Mouse (Mus musculus): ENCODE measurements around the gene Ctnnbl1. TPM values are rescaled to one million over a fixed set of nuclear protein-coding genes. Genes with fewer than 3 reads are reported as not detected.

Gene Ctnnbl1
- polyA plus RNA-seq, 1 experiment: 61.8 TPM

DNA sequence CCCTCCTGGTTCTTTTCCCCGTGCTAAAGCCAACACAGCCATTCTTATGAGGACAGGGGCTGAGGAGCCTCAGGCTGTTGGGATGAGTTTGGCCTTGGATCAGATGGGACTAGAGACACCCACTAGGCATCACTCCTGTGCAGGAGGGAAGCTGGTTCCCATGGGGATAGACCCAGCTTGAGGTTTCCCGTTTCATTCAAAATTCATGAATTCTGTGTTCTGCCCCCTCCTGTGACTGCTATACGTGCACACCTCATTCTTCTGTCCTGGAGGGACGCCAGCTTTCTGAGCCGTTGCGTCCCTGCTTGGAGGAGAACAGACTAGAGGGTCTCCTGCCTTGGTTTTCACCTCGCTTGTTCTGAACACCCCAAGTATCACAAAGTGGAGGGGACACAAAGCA lies 189.3 kb downstream of the Ctnnbl1 start:
- DNase-seq (ENCODE audit: low read depth): peak; percentile 45
- TF ChIP-seq POLR2A (IDR thresholded peaks at IDR 0.05; ENCODE audit: borderline replicate concordance, extremely low read depth, insufficient read depth, insufficient read length, poor library complexity, severe bottlenecking): no peak
- TF ChIP-seq CTCF (IDR thresholded peaks at IDR 0.05; ENCODE audit: borderline replicate concordance, extremely low read depth, insufficient read depth, insufficient read length): no peak

DNA sequence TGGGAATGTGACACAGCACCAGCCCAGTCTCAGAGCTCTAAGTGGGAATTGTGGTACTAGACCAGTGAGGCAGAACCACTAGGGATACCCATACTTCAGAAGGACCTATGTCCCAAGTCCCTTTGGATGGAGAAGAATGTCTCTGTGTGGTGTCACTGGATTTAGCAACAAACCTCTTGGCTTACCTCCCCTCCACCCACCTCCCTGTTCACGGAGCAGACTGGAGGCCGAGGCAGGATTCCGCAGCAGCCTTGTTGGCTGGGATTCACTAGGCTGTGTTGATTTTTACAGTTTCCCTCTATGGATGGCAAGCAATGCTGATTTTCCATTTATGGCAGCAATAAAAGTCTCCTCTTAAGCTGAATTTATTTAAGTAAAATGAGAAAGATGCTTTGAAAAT lies 189.7 kb downstream of the Ctnnbl1 start:
- peak; percentile 27 for DNase-seq (ENCODE audit: low read depth)
- TF ChIP-seq POLR2A (IDR thresholded peaks at IDR 0.05; ENCODE audit: borderline replicate concordance, extremely low read depth, insufficient read depth, insufficient read length, poor library complexity, severe bottlenecking) (no peak), CTCF (IDR thresholded peaks at IDR 0.05; ENCODE audit: borderline replicate concordance, extremely low read depth, insufficient read depth, insufficient read length) (no peak)

DNA sequence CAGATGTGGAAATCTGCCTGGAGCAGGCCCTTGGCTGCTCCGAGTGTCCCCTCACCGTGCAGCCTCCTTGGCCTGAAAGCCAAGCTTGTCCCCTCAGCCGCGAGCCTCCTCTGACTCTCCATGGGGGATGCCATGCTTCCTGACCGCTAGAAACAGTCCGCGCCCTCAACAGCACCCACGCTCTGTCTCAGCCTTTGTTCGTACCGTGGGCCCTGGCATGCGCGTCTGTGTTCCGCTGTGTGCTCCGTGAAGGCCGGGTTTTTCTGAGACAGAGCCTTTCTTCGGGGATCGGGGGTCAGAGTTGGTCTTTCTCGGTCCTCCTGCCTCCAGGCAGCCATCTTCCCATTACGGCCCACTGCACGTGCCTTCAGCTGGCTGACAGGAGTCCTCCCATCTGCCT lies 190.2 kb downstream of the Ctnnbl1 start:
- no peak for TF ChIP-seq POLR2A (IDR thresholded peaks at IDR 0.05; ENCODE audit: borderline replicate concordance, extremely low read depth, insufficient read depth, insufficient read length, poor library complexity, severe bottlenecking)
- TF ChIP-seq CTCF (IDR thresholded peaks at IDR 0.05; ENCODE audit: borderline replicate concordance, extremely low read depth, insufficient read depth, insufficient read length): no peak
- peak; percentile 64 for DNase-seq (ENCODE audit: low read depth)

DNA sequence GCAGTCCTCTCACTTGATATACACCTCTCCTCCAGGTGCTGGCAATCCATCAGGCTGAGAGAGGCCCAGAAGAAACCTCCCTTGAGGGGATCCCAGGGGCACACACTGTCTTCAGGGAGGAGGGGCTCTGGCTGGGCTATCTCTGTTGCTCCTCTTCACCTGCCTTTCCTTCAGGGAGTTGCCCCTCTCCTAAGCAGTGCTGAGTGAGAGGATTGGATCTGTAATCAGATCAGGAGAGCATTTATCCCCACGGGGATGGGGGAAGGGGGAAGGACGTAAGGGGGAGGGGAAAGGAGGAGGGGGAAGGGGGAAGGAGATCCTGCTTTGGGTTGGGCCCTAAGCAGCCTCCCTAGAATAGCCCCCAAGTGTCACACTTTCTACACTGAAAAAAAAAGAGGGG lies 190.6 kb downstream of the Ctnnbl1 start:
- TF ChIP-seq POLR2A (IDR thresholded peaks at IDR 0.05; ENCODE audit: borderline replicate concordance, extremely low read depth, insufficient read depth, insufficient read length, poor library complexity, severe bottlenecking): no peak
- no peak for TF ChIP-seq CTCF (IDR thresholded peaks at IDR 0.05; ENCODE audit: borderline replicate concordance, extremely low read depth, insufficient read depth, insufficient read length)
- no peak for DNase-seq (ENCODE audit: low read depth)

DNA sequence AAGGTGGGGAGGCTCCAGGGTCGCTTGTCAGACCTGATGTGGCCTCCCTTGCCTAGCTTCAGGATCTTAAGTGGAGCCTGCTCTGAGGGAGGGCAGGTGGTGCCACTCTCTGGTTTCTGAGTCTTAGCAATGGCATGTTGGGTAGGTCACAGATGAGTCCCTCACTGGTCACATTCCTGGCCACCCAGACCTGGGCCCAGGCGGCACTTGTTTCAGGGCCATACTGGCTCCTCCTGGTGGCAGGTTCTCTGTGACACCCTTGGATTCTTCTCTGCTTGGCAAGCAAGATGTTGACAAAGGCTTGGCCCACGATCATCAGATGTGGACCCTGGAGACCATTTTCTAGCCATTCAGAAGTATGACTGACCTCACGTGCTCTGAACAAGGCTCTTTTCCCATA lies 195.5 kb downstream of the Ctnnbl1 start:
- no peak for DNase-seq (ENCODE audit: low read depth)
- TF ChIP-seq POLR2A (IDR thresholded peaks at IDR 0.05; ENCODE audit: borderline replicate concordance, extremely low read depth, insufficient read depth, insufficient read length, poor library complexity, severe bottlenecking) (no peak), CTCF (IDR thresholded peaks at IDR 0.05; ENCODE audit: borderline replicate concordance, extremely low read depth, insufficient read depth, insufficient read length) (no peak)

DNA sequence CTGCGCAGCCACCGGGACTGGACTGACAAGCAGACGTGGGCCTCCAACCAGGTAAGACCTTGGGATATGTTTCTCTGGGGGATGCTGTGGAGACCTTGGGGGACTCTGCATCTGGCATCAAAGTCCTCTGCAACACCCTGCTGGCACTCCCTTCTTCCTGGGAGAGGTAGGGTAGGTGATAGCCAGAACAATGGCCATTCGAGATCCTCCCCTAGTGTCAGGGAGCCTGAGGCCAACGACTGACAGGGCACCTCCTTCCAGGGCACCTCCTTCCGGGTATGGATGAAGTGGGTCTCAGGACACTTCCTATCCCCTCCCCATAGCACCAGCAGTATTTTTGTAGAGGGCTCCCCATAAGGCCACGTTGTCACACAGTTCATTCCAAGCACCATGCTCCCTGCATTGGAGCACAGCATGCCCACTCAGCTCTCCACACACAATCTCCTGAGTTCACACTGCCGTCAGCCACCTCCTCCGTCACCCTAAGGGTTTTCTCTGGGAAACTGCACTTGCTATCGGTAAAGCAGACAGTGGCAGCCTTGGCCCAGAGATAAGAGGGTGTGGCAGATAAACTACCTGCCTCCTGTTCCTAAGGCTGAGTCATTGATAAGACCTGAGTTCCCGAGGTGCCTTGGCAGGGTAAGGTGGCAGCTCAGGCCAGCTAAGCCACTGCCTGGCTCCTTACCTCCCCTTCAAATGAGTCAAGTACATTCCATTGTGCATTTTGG lies 198.4 kb downstream of the Ctnnbl1 start:
- no peak for DNase-seq (ENCODE audit: low read depth)
- TF ChIP-seq CTCF (IDR thresholded peaks at IDR 0.05; ENCODE audit: borderline replicate concordance, extremely low read depth, insufficient read depth, insufficient read length) (no peak), POLR2A (IDR thresholded peaks at IDR 0.05; ENCODE audit: borderline replicate concordance, extremely low read depth, insufficient read depth, insufficient read length, poor library complexity, severe bottlenecking) (no peak)

DNA sequence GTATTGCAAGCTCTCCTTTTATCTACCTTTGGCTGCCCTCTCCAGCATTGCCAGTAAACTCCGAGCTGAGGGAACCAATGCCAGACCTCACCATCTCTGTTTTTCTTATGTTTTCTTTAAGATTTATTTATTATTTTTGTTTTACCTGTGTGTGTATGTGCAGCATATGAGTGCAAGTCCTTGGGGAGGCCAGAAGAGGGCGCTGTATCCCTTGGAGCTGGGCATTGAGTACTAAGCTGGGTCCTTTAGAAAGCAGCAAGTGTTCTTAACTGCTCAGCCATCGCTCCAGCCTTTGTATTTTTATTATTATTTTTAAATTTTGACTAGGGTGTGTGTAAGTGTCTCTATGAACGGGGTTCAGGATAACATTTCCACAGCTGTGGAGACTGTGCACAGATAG lies 199.5 kb downstream of the Ctnnbl1 start:
- TF ChIP-seq POLR2A (IDR thresholded peaks at IDR 0.05; ENCODE audit: borderline replicate concordance, extremely low read depth, insufficient read depth, insufficient read length, poor library complexity, severe bottlenecking): no peak
- TF ChIP-seq CTCF (IDR thresholded peaks at IDR 0.05; ENCODE audit: borderline replicate concordance, extremely low read depth, insufficient read depth, insufficient read length): peak; percentile 10; the same call in 1 of the 2 replicates
- DNase-seq (ENCODE audit: low read depth): no peak

DNA sequence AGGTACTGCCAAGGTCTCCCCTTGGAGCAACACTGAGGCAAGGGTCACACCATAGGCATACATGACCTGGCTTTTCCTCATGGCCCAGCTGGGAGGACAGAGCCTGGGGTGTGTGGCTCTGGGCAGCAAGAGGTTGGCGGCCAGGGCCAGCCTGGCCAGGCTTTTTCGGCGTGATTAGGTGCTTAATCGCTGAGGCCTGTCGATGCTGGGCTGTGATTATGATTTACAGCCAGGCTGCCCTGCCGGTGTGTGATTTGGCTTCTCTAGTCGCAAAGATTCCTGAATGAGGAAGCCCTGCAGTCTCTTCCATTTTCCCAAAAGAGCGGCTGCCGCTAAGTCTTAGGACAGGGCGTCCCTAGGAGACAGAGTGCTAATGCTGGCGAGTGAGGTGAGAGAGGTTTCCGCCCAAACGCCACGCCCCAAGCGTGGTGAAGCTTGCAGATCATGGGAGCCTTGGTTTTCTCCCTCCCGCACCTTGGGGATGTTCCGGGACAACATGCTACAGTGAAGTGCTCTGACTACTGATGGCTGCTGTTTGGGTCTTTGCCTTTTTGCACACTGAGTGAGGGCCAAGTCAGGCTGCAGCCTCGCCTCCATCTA lies 203.5 kb downstream of the Ctnnbl1 start:
- no peak for DNase-seq (ENCODE audit: low read depth)

More for the DNA sequence above, 203.5 kb downstream of the Ctnnbl1 start:
- TF ChIP-seq POLR2A (IDR thresholded peaks at IDR 0.05; ENCODE audit: borderline replicate concordance, extremely low read depth, insufficient read depth, insufficient read length, poor library complexity, severe bottlenecking) (no peak), CTCF (IDR thresholded peaks at IDR 0.05; ENCODE audit: borderline replicate concordance, extremely low read depth, insufficient read depth, insufficient read length) (no peak)

Other genes starting within 250 kb of the Ctnnbl1 start
- gene Nnat, start 177.3 kb upstream of the Ctnnbl1 start, polyA plus RNA-seq (2012; rRNA removed): 8,068 and 9,838 TPM in 2 replicates
- gene Blcap, start 166.1 kb upstream of the Ctnnbl1 start, polyA plus RNA-seq (2012; rRNA removed): 225 and 231 TPM in 2 replicates
- 80.6 and 126 TPM in 2 replicates for gene Vstm2l, start 177.3 kb downstream of the Ctnnbl1 start, polyA plus RNA-seq (2012; rRNA removed)